Mouse (Mus musculus) left cerebral cortex, adult 11 months (tissue): ENCODE results near the gene Daam1.
"Not testable (repeated sequence)": the region's sequence is repeated elsewhere in the genome, so short reads cannot be mapped to it uniquely, and the experiment has no call there.

ENCODE experiments used
- DNase-seq: peaks from one replicate; pipeline ENCODE4 v3.0.0; 2022; ENCODE audit warnings: low spot score

The Daam1 gene

GRCm38 (mm10) chr12:71834041-71834440, 3.2 kb downstream of the Daam1 start:
- DNase-seq = no peak

GRCm38 (mm10) chr12:71835966-71836668, 5.2 kb downstream of the Daam1 start:
- no peak for DNase-seq

GRCm38 (mm10) chr12:71836776-71837175, 5.9 kb downstream of the Daam1 start:
- DNase-seq = no peak

- DNase-seq = no peak
These were observed 6.7 kb downstream of the Daam1 start for GRCm38 (mm10) chr12:71837576-71837975.

- DNase-seq = no peak
These were observed 7.4 kb downstream of the Daam1 start for GRCm38 (mm10) chr12:71838230-71838629.

GRCm38 (mm10) chr12:71839653-71840052, 8.8 kb downstream of the Daam1 start:
- no peak for DNase-seq

GRCm38 (mm10) chr12:71840430-71841186, 9.7 kb downstream of the Daam1 start:
- no peak for DNase-seq

GRCm38 (mm10) chr12:71842006-71842405, 11.1 kb downstream of the Daam1 start:
- DNase-seq = no peak

GRCm38 (mm10) chr12:71842588-71842987, 11.7 kb downstream of the Daam1 start:
- no peak for DNase-seq

- no peak for DNase-seq
These were observed 14.6 kb downstream of the Daam1 start for GRCm38 (mm10) chr12:71845486-71845885.

GRCm38 (mm10) chr12:71846416-71846815, 15.5 kb downstream of the Daam1 start:
- not testable (repeated sequence) for DNase-seq

GRCm38 (mm10) chr12:71847024-71847423, 16.1 kb downstream of the Daam1 start:
- not testable (repeated sequence) for DNase-seq

GRCm38 (mm10) chr12:71847617-71848016, 16.7 kb downstream of the Daam1 start:
- no peak for DNase-seq

GRCm38 (mm10) chr12:71848037-71848776, 17.3 kb downstream of the Daam1 start:
- DNase-seq = no peak

GRCm38 (mm10) chr12:71849051-71849450, 18.2 kb downstream of the Daam1 start:
- no peak for DNase-seq

GRCm38 (mm10) chr12:71850135-71850534, 19.3 kb downstream of the Daam1 start:
- DNase-seq = no peak

GRCm38 (mm10) chr12:71852678-71853077, 21.8 kb downstream of the Daam1 start:
- DNase-seq = no peak

GRCm38 (mm10) chr12:71853694-71854093, 22.8 kb downstream of the Daam1 start:
- DNase-seq = no peak

GRCm38 (mm10) chr12:71854191-71854590, 23.3 kb downstream of the Daam1 start:
- DNase-seq = no peak

- no peak for DNase-seq
These were observed 25.0 kb downstream of the Daam1 start for GRCm38 (mm10) chr12:71855730-71856479.

- DNase-seq = no peak
These were observed 25.5 kb downstream of the Daam1 start for GRCm38 (mm10) chr12:71856480-71856754.

GRCm38 (mm10) chr12:71859096-71859495, 28.2 kb downstream of the Daam1 start:
- DNase-seq = no peak
